ENCODE assay signal across 28 mouse cellular contexts in genomic region chr2:171628182-171628850, GRCm38 (mm10).
"Had no signal": no experiment of that assay in that cellular context is flagged by ENCODE, and none has a peak within 500 bp of the region (broad histone marks: within the 10 kb centered on the region; RNA-seq: fewer than 3 reads in every experiment).

No protein-coding gene starts in this region.

- DNase-seq: left cerebral cortex, postnatal 4 days; liver; liver, embryonic 13.5 days; liver, postnatal 0 days; lung, adult 18-20 months; lung, adult 2 months; lung, embryonic 14.5 days; lung, postnatal 10 days; lung, postnatal 14 days; lung, postnatal 36 days; lung, postnatal 4 days; midbrain, embryonic 14.5 days had no signal

- H3K27ac ChIP-seq: limb, embryonic 10.5 days; limb, embryonic 12.5 days; limb, embryonic 13.5 days; limb, embryonic 15.5 days; liver, embryonic 12.5 days; liver, embryonic 13.5 days; liver, embryonic 14.5 days; liver, embryonic 15.5 days; lung, embryonic 15.5 days; macrophage; midbrain, embryonic 10.5 days; midbrain, embryonic 12.5 days; midbrain, embryonic 13.5 days; midbrain, embryonic 15.5 days; neural tube, embryonic 12.5 days had no signal

- H3K4me3 ChIP-seq: limb, embryonic 10.5 days; limb, embryonic 12.5 days; limb, embryonic 13.5 days; limb, embryonic 15.5 days; liver, embryonic 12.5 days; liver, embryonic 13.5 days; liver, embryonic 15.5 days; lung, embryonic 15.5 days; megakaryocyte, embryonic 14.5 days; midbrain, embryonic 10.5 days; midbrain, embryonic 12.5 days; midbrain, embryonic 13.5 days; midbrain, embryonic 15.5 days; myocyte; neural tube, embryonic 12.5 days had no signal
